Mouse (Mus musculus) layer of hippocampus, adult 9-11 months (tissue): ENCODE measurements around the gene Emc3.
A peak's percentile ranks its signal among the peaks of the same experiment; 100 is the strongest.

Experiments
- DNase-seq: peaks from one replicate; pipeline ENCODE4 v3.0.0; 2022

Emc3 gene

DNA sequence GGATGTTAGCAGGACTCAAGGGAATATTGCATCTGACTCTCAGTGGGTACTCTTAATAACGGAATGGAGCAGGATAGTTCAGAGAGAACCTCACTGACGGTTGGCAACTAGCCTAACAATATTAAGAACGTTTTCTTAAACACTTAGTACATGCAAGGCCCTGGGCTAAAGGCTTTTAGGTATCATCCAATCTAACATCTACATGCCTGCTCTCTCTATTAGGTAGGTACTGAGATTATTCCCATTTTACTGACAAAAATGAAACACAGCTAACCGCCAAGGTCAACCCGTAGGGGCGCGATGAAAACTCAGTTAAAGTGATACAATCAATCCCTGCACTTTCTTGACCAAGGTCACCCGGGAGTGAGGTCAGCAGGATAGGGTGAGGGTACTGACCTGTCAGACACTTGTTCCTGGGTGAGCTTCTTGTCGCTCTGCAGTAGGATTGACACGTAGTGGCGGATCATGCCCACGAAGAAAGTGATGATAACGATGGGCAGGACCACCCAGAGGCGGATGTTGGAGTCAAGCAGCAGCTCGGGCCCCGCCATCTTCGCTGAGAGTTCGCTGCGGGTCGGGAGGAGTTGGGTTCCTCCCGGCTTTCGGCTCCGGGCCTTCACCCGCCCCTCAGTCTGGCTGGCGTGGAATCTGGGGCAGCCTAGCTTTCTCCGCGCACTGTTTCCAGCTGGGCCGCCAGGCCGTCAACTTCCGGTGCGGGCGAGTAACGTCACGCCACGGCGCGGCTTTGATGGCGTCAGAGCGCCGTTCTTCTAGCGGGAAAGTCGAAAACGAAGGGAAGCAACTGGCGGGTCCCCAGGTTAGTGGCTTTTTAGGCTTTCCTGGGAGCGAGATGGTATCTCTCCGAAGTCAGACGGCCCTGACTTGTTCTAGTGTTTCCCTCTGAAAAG, at the start of gene Emc3, which contains the start of gene Fancd2:
Emc3 (minus strand) TSS at position 721 of the 908 bp plus-strand sequence.
Fancd2 (plus strand) TSS at position 751 of the 908 bp plus-strand sequence.
- DNase-seq, result peak; percentile 85

DNA sequence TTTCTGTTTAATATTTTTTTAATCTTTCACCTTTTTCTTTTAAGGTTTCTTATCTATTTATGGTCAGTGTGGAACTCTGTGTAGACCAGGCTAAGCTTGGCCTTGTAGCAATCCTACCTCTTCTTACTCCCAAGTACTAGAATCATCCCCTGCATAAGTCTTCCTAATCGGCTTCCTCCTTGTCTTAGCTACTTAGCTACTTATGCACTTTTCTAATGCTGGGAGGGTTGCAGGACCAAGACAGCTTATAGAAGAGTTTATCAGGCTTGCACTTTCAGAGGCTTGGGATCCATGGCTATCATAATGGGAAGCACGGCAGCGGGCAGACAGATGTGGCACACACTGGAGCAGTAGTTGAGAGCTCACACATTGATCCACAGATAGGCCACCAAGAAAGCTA, 47.9 kb upstream of the Emc3 start:
- DNase-seq, result no peak

DNA sequence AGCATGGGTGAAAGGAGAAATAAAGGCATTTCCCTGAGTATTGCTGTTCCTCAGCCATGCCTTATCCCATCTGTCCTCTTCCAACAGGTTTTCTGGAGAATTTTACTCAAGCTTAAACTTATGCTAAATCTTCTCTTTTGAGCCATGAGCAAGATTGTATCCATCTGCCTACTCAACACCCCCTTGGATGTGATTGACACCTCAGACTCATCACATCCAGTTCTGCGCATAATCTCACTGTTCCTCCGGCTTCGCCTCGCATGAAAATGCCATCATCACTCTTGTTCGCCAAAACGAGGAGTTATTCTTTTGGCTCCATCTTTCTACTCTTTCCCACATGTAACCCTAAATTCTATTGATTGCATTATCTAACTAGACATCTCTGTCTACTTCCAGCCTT, 44.6 kb upstream of the Emc3 start:
- DNase-seq, result peak; percentile 70

DNA sequence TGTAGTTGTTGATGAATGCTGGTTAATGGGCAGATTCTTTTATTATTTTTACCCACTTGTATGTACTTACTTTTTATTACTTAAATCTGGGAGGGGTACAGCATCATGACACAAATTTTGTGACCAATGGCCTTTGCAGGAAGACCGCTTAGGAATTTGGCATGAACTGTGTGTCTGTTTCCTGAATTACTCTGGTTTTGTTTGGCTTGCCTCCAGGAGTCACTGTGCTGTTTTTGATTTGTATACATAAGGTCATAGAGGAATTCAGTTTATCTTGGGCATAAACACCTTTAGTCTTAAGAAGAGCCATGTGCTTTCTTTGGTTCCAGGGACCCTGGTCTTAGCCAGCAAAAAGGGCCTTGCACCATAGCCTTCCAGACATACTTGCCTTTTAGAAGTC, 33.1 kb upstream of the Emc3 start:
- DNase-seq, result no peak

DNA sequence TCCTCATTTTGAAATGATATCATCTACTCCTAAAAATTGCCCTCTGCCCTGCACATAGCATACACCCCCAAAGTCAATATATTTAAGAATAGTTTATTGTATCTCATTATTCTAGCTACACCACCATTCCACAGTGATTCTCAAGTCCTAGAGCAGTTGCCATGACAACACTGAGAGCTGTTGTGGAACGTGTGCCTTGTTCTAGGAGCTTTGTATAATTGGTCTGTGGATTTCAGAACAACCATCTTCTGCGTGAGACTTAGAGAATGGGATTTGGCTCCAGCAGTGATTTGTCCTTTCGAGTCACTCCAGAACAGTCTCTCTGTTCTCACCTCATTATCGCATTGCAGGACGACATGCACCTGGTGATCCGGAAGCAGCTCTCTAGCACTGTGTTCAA, 28.3 kb upstream of the Emc3 start:
- peak; percentile 42 for DNase-seq

DNA sequence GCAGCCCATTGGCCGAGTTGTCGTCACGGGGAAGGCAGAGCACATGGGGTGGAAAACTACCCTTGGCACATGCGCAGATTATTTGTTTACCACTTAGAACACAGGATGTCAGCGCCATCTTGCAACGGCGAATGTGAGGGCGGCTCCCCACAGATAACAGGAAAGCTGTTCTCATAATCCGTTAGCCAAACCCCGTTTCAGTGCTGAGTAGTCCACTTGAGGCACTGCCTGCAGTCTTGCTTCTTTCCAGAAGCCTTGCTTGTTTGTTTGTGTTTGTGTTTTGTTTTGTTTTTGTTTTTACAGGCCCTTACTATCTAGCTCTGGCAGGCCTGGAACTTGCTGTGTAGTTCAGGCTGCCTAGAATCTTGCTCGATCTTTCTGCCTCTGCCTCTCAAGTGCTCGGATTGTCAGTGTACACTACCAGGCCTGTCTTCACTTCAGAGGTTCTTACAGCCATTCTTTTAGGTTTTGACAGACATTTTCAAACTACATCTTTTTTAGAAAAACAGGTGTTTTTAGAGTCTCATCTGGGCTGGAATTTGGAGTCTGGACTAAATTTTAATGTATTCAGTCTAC, 12.5 kb upstream of the Emc3 start:
- DNase-seq, result no peak

DNA sequence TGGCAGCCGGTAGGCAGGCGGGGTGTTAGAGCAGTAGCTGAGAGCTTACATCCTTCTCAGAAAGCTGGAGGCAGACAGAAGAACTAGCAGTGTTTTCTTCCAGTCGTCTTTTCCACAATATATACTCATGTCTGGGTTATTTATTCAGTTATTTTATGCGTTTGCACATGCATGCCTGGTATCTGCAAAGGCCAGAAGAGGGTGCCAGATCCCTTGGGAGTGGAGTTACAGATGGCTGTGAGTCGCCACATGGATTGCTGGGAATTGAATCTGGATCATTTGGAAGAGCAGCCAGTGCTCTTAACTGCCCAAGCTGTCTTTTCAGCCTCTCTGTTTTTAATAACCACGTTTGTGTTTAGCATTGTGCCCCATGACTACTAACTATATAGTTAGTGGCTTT, 10.2 kb upstream of the Emc3 start:
- DNase-seq, result no peak

DNA sequence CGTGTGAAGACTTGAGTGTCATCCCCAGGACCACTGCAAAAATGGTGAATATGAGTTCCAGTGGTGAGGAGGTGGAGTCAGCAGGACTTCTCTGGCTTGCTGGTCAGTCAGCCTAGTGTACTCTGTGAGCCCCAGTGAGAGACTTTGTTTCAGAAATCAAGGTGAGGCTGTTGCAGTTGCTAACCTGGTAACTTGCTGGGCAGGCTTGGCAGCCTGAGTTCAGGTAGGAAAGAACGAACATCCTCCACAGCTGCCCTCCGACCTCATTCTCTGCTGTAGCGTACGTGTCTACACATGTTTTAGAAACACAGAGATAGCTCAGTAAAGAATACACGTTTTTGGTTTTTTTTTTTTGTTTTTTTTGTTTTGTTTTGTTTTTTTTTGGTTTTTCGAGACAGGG, 3.4 kb upstream of the Emc3 start:
- DNase-seq, result no peak

DNA sequence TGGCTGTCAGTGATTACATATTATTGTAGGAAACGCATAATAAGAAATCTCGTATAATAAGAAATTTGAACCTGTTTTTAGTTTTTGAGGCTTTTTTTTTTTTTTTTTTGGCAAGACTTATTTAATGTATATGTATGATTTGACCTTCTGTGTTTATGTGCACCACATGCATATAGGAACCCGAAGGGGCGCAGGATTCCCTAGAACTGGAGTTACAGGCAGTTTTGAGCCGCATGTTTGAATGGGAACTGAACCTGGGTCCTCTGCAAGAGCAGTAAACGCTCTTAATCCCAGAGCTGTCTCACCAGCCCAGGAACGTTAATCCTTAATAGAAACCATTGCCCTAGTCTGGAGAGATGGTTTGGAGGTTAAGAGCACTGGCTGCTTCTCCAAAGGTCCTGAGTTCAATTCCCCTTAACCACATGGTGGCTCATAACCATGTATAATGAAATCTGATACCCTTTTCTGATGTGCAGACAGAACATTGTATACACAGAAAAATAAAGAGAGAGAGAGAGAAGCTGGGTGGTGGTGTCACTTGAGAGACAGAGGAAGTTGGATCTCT, 470 bp upstream of the Emc3 start:
- no peak for DNase-seq

DNA sequence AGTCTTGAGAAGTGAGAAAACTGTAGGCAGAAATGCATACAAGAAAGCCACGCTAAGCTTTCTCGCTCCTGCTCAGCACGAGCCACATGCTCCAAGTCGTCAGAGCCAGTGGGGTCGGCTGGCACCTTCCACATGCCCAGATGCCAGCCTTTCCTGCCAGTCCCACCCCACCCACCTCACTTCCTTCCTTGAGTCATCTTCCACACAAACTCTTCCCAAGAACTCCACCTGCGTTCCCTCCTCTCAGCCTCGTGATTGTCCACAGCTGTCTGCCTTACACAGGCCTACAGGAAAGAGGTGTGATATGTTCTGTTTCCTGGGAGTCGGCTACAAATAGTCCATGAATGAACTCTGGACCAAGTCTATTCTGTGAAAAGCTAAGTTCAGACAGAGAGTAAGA, 8.0 kb downstream of the Emc3 start:
- DNase-seq, result no peak

DNA sequence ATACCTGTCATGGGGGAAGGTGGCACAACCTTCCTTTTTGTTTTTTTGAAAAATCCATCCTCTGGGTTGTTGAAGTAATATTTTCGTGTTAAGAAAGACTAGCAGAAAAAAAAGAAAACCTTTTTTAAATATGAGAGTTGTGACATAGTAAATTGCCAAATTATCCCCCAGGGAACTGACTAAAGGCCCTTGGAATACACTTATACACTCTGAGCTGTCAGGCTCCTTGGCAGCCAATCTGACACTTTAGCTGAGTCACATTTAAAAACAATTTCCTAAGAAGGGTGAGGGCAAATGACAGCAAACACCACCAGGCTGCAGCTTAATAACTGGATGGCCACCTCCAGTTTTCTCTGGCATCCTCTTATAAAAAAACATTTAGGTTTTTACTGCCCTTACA, 9.1 kb downstream of the Emc3 start:
- no peak for DNase-seq

DNA sequence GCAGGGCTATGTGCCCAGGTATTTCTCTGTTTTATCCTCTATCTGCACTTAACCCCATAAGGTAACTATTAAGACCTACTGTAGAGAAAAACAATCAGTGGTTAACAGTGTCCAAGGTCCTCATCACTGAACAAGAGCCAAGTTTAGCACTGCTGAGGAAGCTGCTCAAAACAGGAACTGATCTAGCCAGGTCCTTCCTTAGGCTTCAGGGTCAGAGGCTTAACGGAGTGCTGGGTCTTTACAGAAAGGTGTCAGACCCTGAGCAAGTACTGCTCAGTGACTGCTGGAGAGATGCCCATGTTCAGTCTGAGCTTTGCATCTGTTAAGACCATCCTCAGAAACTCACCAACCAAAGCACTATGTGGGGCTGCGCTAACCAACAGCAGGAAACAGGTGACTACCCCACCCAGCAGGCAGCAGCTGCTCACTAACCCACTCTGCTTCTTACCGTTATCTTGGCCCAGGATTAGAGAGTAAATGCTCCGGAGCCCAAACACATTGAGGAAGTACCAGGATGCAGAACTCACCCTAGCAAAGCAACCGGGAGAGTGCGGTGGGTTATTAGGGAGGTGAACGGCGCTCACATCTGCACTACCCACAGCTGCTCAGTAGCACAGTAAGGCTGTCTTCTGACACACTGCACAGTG, 13.9 kb downstream of the Emc3 start:
- DNase-seq, result no peak

DNA sequence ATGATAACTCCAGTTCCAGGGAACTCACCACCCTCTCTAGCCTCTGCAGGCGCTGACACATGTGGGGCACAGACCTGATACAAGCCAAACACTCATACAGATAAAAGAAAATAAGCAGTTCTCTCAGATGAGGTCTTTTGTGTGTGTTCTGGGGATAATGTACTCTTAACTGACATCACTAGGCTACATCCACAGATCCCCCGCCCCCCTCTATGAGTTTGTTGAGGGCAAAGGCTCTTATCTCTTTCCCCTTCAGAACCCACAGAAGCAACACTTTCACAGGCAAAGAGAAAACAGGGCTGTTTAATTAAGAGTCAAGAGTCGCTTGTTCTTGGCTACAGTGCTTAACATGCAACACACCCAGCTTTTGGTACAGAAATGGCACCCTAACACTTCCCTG, 16.9 kb downstream of the Emc3 start:
- DNase-seq, result no peak

DNA sequence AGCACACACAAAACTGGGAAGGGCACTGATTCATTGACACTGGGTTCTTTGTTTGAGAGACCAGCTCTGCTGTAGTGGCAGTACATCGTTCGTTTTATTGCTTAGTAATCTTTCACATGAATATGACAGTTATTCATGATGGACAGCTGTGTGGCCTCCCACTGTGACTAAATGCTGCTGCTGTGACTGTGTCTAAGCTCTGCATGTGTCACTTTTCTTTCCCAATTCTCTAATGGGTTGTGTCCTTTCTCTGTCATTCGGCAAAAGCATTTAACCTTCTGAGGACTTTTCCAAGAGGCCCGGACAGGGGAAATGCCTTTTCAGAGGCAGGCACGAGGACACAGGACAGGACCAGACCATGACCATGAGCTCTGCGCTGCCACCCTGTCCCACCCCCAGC, 17.5 kb downstream of the Emc3 start:
- no peak for DNase-seq

DNA sequence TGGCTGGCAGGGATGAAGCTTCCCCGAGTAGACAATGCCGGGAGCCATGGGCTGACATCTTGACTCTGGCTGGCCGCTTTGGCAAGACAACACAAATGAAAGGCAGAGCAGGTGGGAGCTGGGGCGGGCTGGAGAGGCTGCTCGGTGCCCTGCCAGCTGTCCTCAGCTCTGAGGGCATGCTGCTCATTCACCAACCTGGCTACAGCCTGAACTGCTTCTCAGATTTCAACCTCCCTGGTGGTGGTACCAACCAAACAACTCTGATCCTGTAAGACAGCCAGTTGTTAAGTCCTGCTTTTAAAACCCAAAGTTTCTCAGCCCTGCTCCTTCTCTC, 22.5 kb downstream of the Emc3 start:
- no peak for DNase-seq

DNA sequence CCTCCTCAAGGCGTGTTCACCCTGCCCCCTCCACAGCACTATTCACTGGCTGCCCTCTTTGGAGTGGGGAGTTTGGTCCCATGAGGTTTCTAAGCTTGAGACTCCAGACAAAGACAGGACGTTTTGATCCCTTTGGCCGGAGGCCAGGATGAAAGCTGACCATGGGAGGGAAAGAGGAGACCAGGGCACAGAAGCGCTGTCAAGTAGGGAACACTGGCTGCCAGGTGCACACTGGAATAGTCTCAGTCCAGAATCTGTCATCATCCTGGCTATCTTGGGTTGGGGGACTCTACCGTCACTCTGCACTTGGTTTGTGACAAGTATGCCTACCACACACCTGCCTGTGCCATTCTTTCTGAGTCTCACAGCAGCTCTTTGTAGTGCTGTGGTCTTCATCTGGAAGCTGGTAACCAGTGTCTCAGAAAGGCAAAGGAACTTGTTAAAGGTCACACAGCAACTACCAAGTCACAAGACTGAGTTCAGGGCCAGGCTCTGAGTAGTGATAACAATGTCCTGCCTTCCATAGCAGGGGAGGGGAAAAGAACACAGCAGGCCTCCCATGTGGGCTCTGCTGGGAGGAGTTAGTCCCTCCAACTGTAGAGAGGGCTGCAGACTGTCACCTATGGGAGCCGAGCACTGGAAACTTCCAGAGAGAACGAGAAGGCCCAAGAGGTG, 23.0 kb downstream of the Emc3 start:
- DNase-seq, result no peak

DNA sequence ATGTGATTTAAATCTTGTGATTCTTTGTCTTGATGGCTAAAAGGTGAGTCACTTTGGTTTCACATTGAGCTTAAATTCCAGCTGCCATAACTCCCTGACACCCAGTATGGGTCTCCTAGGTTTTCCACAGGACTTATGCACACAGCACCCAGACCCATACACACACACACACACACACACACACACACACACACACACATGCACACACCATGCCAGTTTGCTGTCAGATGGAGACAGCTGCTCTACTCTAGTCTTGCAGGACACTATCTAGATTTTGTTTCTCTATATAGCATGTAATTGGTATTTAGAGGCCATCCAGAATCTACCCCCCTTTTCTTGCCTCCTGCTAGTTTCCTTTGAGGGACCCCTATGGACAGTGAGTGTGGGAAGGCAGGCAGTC, 24.3 kb downstream of the Emc3 start:
- no peak for DNase-seq

DNA sequence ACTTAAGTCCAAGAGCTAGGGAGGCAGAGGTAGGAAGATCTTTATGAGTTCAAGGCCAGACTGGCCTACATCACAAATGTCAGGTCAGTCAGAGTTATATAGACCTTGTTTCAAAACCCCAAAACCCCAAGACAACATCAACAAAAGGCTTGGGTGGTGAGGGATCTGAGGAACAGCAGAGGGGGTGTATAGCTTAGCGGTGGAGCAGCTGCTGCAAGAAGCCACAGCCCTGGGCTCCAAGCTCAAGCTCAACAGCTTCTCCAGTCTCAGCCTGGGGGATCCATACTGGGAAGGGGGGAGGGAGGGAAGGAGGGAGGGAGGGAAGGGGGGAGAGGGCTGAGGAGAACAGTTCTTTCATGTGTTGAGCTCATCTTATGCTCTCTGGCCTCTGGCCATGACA, 25.8 kb downstream of the Emc3 start:
- no peak for DNase-seq

DNA sequence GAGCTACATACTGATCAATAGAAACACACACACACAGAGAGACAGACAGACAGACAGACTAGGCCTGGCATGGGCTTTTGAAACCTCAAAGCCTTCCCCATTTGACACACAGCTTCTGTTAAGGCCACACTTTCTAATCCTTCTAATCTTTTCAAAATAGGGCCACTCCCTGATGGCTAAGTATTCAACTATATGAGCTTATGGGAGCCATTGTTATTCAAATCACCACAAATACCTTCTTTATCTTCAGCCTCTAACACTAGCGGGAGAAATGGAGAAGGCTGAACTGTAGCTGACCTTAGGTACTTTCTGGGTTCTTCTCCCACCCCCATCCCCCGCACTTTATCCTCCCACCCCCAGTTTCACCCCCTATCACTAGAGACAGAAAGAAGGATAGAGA, 28.7 kb downstream of the Emc3 start:
- no peak for DNase-seq

DNA sequence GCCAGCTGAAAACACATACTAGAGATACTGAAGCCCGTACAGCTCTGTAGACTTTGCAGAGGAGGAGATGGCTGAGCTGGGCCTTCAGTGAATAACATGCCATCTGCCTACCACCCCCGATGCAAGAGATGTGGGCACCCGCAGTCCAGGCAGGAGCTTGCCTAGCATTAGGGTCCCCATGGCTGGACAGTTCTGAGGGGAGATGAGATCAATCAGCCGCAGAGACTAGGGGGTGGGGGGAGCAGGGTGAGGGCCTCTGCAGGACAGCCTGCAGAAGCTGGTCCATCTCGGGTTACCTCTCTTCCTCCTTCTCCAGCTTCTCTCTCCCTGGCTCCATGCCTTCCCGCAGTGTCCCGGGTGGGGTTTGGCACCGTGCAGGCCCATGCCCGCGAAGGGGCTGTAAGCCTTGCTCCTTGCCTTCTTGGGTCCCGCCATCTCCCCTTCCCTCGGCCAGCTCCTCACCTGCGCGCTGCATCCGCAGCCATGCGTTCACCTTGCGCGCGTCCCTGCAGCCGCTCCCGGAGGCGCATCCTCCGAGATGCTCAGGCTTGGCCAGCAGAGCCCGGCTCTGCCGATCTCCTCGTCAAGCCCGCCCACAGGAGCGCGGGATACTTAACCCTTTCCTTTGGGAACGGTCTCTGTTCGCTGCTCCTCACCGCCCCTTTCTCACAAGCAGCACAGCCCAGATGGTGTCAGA, 29.9 kb downstream of the Emc3 start, which contains the start of gene Prrt3:
Prrt3 (minus strand) TSS at position 544 of the 697 bp plus-strand sequence.
- peak; percentile 77 for DNase-seq

DNA sequence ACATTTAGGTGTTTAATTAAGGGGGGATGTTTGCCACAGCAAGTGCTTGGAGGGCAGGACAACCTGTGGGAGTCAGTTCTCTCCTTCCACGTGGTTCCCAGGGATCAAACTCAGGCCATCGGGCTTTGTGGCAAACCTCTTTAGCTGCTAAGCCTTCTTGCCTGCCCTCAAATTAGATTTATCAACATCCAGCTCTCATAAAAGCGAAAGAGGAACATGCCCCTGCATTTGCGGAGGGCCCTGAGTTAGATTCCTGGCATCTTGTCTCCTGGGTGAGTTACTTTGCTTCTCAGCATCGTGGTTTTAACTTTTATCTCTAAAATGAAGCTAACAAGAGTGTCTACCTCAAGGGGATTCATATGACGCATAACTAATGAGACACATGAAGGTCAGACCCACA, 32.1 kb downstream of the Emc3 start:
- DNase-seq, result no peak

DNA sequence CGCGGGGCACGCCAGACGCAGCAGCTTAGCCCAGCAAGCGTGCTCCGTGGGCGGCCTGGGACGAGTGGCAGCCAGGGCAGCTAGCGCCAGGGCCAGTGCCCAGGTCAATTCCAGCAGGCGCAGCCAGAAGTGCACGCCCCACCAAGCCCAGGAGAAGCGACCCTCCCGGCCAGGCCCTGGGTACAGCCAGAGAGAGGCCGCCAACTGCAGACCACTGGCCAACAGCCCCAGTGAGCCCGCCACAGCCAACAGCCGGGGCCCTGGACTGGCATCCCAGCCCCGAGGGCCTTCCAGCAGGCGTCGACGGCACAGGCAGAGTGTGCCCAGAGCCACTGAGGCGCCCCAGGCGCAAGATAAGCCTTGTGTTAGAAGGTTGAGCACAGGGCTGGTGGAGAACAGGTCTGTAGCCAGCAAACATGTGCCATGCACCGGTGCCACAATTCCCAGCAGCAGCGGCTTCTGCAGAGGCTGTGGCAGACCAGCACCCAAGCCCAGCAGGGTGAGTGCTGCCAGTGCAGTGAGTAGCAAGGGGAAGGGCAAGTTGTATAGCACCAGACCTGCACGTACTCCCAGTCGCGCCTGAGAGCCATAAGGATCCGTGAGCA, 36.3 kb downstream of the Emc3 start:
- DNase-seq, result no peak
